Mouse (Mus musculus) midbrain, embryonic 11.5 days (tissue): ENCODE measurements around the gene Selenof. TPM values are rescaled to one million over a fixed set of nuclear protein-coding genes. Genes with fewer than 3 reads are reported as not detected.

ENCODE experiments used
- ATAC-seq: fragments of 200-750 bp; cut with Nextera tagmentation; 2 replicates; pipeline ENCODE4 v1.8.0; 2017; ENCODE audit warnings: moderate TSS enrichment, moderate library complexity; ENCODE audit not compliant: low FRiP score
- DNase-seq: peaks from one replicate; pipeline ENCODE4 v3.0.0; 2015; ENCODE audit warnings: low spot score; ENCODE audit errors: missing footprints
- H3K27ac ChIP-seq: fragments of 300-500 bp; sonication (generic); 2 replicates; pipeline ENCODE4 v1.5.1; 2014; ENCODE audit warnings: low read depth, low read length
- H3K27me3 ChIP-seq: fragments of 300-500 bp; sonication (generic); 2 replicates; pipeline ENCODE4 v1.6.1; 2014; ENCODE audit warnings: mild to moderate bottlenecking, low read length, moderate library complexity, mixed read lengths; ENCODE audit not compliant: control insufficient read depth, insufficient read depth
- H3K36me3 ChIP-seq: fragments of 300-500 bp; sonication (generic); 2 replicates; pipeline ENCODE4 v1.6.1; 2014; ENCODE audit warnings: mild to moderate bottlenecking, low read length, moderate library complexity, mixed read lengths; ENCODE audit not compliant: control insufficient read depth, insufficient read depth
- H3K4me1 ChIP-seq: fragments of 300-500 bp; sonication (generic); 2 replicates; pipeline ENCODE4 v1.6.1; 2014; ENCODE audit warnings: low read length; ENCODE audit not compliant: control insufficient read depth, insufficient read depth
- H3K4me2 ChIP-seq: fragments of 300-500 bp; sonication (generic); 2 replicates; pipeline ENCODE4 v1.6.1; 2014; ENCODE audit warnings: mild to moderate bottlenecking, moderate library complexity
- H3K4me3 ChIP-seq: fragments of 300-500 bp; sonication (generic); 2 replicates; pipeline ENCODE4 v1.5.1; 2014; ENCODE audit warnings: low read depth, low read length
- H3K9ac ChIP-seq: fragments of 300-500 bp; sonication (generic); 2 replicates; pipeline ENCODE4 v1.6.1; 2014; ENCODE audit warnings: low read length
- H3K9me3 ChIP-seq: fragments of 300-500 bp; sonication (generic); 2 replicates; pipeline ENCODE4 v1.6.1; 2016; ENCODE audit warnings: low read length; ENCODE audit not compliant: control insufficient read depth
- WGBS: fragments of 180-500 bp; shearing (Covaris S2); extraction: QIAGEN DNeasy Blood & Tissue Kit; methylation state at CpG from one replicate; pipeline ENCODE4 v1.1.7; 2014; 5-methylcytosine and 5-hydroxymethylcytosine counted together
- polyA plus RNA-seq: library from polyadenylated mRNA; unstranded; fragments of >200 nt; fragmentation: Nextera tagmentation; extraction: Ambion mirVana; gene quantifications from 2 replicates; pipeline ENCODE4 v1.2.1, GENCODE M21; 2014

Gene Selenof
- polyA plus RNA-seq, 1 experiment from 2014 or later, result 426 TPM

DNA sequence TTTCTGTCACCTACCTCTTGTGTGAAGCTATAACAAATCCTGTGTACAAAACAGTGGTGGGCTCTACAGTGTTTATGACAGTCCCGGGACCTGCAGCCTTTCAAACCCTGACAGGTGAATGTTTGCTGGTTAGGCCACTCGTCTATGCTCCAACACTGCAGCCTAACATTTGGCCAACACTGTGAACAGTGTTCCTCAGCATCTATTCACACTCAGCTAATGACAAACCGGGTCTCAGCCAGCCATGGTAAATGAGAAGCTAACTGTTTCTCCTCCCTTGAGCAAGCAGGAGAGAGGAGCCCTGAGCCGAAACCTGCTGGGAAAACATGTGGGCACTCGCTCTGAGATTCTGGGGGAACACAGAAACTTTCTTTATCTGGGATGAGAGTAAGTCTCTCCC, 65.1 kb downstream of the Selenof start:
- H3K36me3 ChIP-seq, result no peaks in the 10 kb centered on the region
- no peak overlapping the region for H3K4me3 ChIP-seq
- H3K27me3 ChIP-seq, result no peaks in the 10 kb centered on the region
- DNase-seq, result no peak
- H3K27ac ChIP-seq, result no peak overlapping the region
- H3K9ac ChIP-seq, result no peak overlapping the region
- H3K4me2 ChIP-seq, result no peak overlapping the region
- ATAC-seq, result no peak
- WGBS, result 84% methylated on average over 5 of the region's 5 CpGs
- H3K4me1 ChIP-seq, result no peaks in the 10 kb centered on the region
- no peaks in the 10 kb centered on the region for H3K9me3 ChIP-seq

DNA sequence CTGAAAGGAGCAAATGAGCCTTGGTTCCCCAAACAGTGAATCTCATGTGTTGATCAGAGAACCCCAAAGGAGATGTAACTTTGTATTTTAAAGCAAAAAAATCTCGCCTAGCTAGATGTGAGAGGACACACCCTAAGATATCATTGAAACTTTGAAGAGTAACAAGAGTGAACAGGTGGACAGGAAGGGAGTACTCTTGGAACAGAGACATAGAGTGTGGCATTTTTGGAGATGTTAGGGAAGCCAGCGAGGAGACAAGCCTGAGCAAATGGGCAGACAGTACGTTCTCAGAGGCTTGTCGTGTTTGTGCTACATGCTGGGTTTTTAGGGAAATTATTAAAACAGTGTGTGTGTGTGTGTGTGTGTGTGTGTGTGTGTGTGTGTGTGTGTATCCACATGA, 68.0 kb downstream of the Selenof start:
- Histone ChIP-seq H3K4me1 (no peaks in the 10 kb centered on the region; the same call in 1 of the 2 replicates), H3K27ac (no peak overlapping the region), H3K36me3 (no peaks in the 10 kb centered on the region), H3K9ac (no peak overlapping the region), H3K4me3 (no peak overlapping the region), H3K9me3 (peaks cover 2% of the 10 kb centered on the region; the same call in 1 of the 2 replicates), H3K4me2 (no peak overlapping the region), H3K27me3 (no peaks in the 10 kb centered on the region)
- 92% methylated on average over 4 of the region's 4 CpGs for WGBS
- no peak for ATAC-seq
- no peak for DNase-seq

DNA sequence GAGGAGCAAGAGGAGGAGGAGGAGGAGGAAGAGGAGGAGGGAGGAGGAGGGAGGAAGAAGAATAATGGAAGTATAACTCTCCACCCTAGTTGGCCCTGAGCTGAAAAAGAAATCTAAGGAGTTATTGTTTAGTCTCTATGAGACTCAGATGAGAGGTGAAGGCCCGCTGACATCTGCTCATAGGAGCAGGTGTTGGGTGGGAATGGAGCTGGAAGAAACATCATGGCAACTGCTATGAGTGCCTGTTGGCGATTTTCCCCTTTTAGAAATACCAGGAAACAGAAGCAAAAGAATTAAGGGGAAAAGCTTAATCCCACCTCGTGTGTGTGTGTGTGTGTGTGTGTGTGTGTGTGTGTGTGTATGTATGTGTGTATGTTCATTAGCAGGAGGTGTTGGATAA, 69.3 kb downstream of the Selenof start:
- ATAC-seq (no peak), DNase-seq (no peak)
- H3K4me3 ChIP-seq, result no peak overlapping the region
- whole genome bisulfite sequencing, result 73% methylated on average over 3 of the region's 3 CpGs
- H3K36me3 ChIP-seq, result no peaks in the 10 kb centered on the region
- H3K27me3 ChIP-seq, result no peaks in the 10 kb centered on the region
- H3K27ac ChIP-seq, result no peak overlapping the region
- H3K4me1 ChIP-seq, result no peaks in the 10 kb centered on the region; the same call in 1 of the 2 replicates
- H3K9ac ChIP-seq, result no peak overlapping the region
- H3K9me3 ChIP-seq, result peaks cover 2% of the 10 kb centered on the region; the same call in 1 of the 2 replicates
- no peak overlapping the region for H3K4me2 ChIP-seq

DNA sequence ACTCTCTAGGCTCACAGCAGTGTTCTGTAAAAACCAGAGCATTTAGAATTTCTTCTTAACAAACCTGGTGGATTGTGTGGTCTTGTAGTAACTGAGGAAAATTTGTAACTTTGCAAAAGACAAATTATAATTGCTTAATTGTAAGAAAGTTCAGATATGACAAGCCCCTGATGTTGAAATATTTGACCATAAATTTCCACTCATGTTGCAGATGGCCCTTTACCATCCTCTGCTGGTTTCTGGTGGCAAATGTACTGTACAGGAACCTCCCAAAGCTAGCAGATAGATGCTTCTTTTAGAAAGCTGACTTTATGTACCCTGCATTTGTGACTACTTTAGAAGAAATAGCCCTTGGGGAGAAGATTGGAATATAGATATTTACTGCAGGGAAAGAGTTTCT, 69.9 kb downstream of the Selenof start:
- H3K4me1 ChIP-seq, result no peaks in the 10 kb centered on the region; the same call in 1 of the 2 replicates
- ATAC-seq, result no peak
- peaks cover 2% of the 10 kb centered on the region; the same call in 1 of the 2 replicates for H3K9me3 ChIP-seq
- H3K27me3 ChIP-seq, result no peaks in the 10 kb centered on the region
- H3K9ac ChIP-seq, result no peak overlapping the region
- H3K27ac ChIP-seq, result no peak overlapping the region
- H3K36me3 ChIP-seq, result no peaks in the 10 kb centered on the region
- DNase-seq, result no peak
- H3K4me2 ChIP-seq, result no peak overlapping the region
- H3K4me3 ChIP-seq, result no peak overlapping the region

- no peaks in the 10 kb centered on the region for H3K36me3 ChIP-seq
- H3K4me1 ChIP-seq, result no peaks in the 10 kb centered on the region; the same call in 1 of the 2 replicates
- no peak for ATAC-seq
These were observed 72.0 kb downstream of the Selenof start for GRCm38 (mm10) chr3:144642141-144642540.

GRCm38 (mm10) chr3:144643301-144643871, 73.3 kb downstream of the Selenof start:
- H3K4me3 ChIP-seq, result no peak overlapping the region
- DNase-seq (peak; percentile 85), ATAC-seq (peak; percentile 69)
- no peak overlapping the region for H3K27ac ChIP-seq
- H3K4me2 ChIP-seq, result no peak overlapping the region
- H3K9ac ChIP-seq, result no peak overlapping the region
- H3K4me1 ChIP-seq, result no peaks in the 10 kb centered on the region; the same call in 1 of the 2 replicates
- H3K36me3 ChIP-seq, result no peaks in the 10 kb centered on the region
- peaks cover 2% of the 10 kb centered on the region; the same call in 1 of the 2 replicates for H3K9me3 ChIP-seq
- no peaks in the 10 kb centered on the region for H3K27me3 ChIP-seq
- WGBS, result 9% methylated on average over 2 of the region's 2 CpGs

More at GRCm38 (mm10) chr3:144642141-144642540, 72.0 kb downstream of the Selenof start:
- Histone ChIP-seq H3K27me3 (no peaks in the 10 kb centered on the region), H3K4me3 (no peak overlapping the region), H3K9ac (no peak overlapping the region), H3K27ac (no peak overlapping the region), H3K9me3 (peaks cover 2% of the 10 kb centered on the region; the same call in 1 of the 2 replicates), H3K4me2 (no peak overlapping the region)
- no peak for DNase-seq
- WGBS, result 95% methylated on average over 4 of the region's 4 CpGs

GRCm38 (mm10) chr3:144644202-144644601, 74.1 kb downstream of the Selenof start:
- H3K36me3 ChIP-seq, result no peaks in the 10 kb centered on the region
- no peak for DNase-seq
- peaks cover 2% of the 10 kb centered on the region; the same call in 1 of the 2 replicates for H3K9me3 ChIP-seq
- H3K4me1 ChIP-seq, result no peaks in the 10 kb centered on the region; the same call in 1 of the 2 replicates
- no peak for ATAC-seq
- H3K4me3 ChIP-seq, result no peak overlapping the region
- H3K4me2 ChIP-seq, result no peak overlapping the region
- H3K9ac ChIP-seq, result no peak overlapping the region
- H3K27ac ChIP-seq, result no peak overlapping the region
- no peaks in the 10 kb centered on the region for H3K27me3 ChIP-seq
- 39% methylated on average over 5 of the region's 5 CpGs for WGBS

Other genes with a start within 250 kb of the Selenof start
- gene Hs2st1, start 123 bp upstream of the Selenof start, polyA plus RNA-seq, result 16.5 and 16.9 TPM in 2 replicates
- gene Sh3glb1, start 150.0 kb downstream of the Selenof start, polyA plus RNA-seq, result 91.4 and 92.2 TPM in 2 replicates
- 0.06 TPM in 1 of 2 replicates, not detected in the other for gene Clca3a1, start 190.7 kb downstream of the Selenof start, polyA plus RNA-seq
- gene Clca3a2, start 249.2 kb downstream of the Selenof start, polyA plus RNA-seq, result not detected in 2 replicates